Mouse (Mus musculus) embryo, embryonic 9.5 days (tissue): ENCODE data around the gene Olfr845.

Experiments used
- DNase-seq: peaks from one replicate; pipeline ENCODE4 v3.0.0-alpha.2; 2017; ENCODE audit errors: extremely low spot score

Gene Olfr845

DNA sequence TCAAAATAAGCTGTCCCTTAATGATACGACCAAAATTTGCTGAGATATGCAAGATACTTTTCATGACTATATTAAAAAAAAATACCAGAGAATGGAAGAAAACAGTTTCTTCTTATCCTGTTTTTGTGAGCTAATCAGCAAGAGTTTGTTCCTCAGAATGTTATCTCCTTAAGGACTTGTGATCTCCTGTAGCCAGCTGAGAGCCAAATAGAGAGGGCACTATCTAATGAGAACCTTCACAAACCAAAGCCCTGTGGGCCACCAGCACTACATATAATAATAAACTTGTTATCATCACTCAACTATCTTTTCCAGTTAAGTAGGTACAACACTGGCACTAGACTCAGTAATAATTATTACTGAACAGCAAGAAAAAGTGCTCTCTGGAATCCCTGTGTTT is at the start of gene Olfr845:
TSS of gene Olfr845 (plus strand) at position 301 of the 400 bp plus-strand sequence.
- DNase-seq, result no peak

DNA sequence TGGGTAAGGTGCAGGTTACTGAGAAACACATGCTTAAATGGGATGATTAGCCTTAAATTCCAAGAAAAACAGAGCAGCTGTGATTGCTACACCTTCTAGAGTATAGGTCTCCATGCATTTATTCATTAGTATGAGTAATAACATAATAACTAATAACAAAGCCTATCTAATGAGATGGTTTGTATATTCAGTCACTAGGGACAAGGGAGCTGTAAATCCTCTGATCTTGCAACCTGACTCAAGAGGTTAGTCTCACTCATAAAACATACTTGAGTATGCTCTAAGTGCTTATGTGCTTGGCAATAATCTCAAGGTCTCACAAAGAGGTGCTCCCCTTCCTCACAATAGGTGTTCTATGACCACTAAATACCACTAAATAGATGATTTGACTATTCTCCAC is 20.2 kb upstream of the Olfr845 start, which contains the start of gene Olfr844:
TSS of gene Olfr844 (plus strand) at position 301 of the 400 bp plus-strand sequence.
- no peak for DNase-seq

DNA sequence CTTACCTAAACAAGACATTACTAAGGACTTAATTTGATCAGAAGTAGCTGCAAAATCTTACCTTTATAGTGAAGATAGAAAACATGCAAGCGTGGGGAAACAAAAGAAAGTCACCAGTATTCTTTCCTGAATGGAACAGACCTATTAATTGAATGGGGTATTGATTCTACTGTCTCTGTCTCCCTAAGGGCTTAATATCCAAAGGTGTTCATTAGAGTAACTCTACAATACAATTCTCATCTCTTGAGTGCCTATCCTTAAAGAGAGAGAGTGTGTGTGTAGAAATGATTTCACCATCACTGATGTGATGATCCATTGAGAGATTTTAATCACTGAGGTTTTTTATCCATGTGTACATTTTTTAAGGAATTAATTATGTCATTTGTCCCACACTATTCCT is 27.6 kb downstream of the Olfr845 start, which contains the start of gene Olfr846:
TSS of gene Olfr846 (minus strand) at position 101 of the 400 bp plus-strand sequence.
- DNase-seq, result no peak

DNA sequence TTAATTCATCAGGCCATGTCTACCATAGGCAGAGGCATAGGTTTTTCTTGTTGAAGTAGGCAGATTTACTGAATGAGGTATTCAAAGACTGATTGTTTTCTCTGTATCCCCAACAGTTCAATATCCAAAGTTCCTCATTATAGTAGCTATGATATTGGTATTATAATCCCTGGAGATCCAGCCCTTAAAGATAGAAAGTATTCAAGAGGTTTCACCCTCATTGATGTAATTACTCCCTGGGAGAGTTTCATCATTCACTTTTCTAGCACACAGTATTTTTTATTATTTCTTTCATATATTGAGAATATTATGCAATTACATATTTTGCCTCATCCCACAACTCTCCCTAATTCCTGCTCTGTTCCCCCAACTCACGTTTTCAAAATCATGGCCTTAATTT is 42.3 kb downstream of the Olfr845 start, which contains the start of gene Olfr847:
TSS of gene Olfr847 (minus strand) at position 101 of the 400 bp plus-strand sequence.
- DNase-seq, result no peak
